Mouse (Mus musculus) heart, embryonic 15.5 days (tissue): ENCODE data around the gene Pnpla3. TPM values are rescaled to one million over a fixed set of nuclear protein-coding genes. Genes with fewer than 3 reads are reported as not detected.
A peak's percentile ranks its signal among the peaks of the same experiment; 100 is the strongest.

ENCODE experiments used
- ATAC-seq: fragments of 200-750 bp; cut with Nextera tagmentation; replicated peaks from 2 replicates; pipeline ENCODE4 v1.8.0; 2017; ENCODE audit warnings: low read depth, moderate TSS enrichment; ENCODE audit not compliant: insufficient number of reproducible peaks, insufficient read depth, low FRiP score
- H3K27ac ChIP-seq: fragments of 300-500 bp; sonication (generic); 2 replicates; pipeline ENCODE4 v1.5.1; 2015; ENCODE audit warnings: mild to moderate bottlenecking, inconsistent platforms
- H3K27me3 ChIP-seq: fragments of 300-500 bp; sonication (generic); 2 replicates; pipeline ENCODE4 v1.6.1; 2015; ENCODE audit warnings: inconsistent platforms
- H3K36me3 ChIP-seq: fragments of 300-500 bp; sonication (generic); 2 replicates; pipeline ENCODE4 v1.6.1; 2015; ENCODE audit warnings: mild to moderate bottlenecking, inconsistent platforms
- H3K4me1 ChIP-seq: fragments of 300-500 bp; sonication (generic); replicated peaks from 2 replicates; pipeline ENCODE4 v1.6.1; 2015; ENCODE audit warnings: inconsistent platforms
- H3K4me2 ChIP-seq: fragments of 300-500 bp; sonication (generic); 2 replicates; pipeline ENCODE4 v1.6.1; 2015; ENCODE audit warnings: inconsistent platforms, mild to moderate bottlenecking, moderate library complexity
- H3K4me3 ChIP-seq: fragments of 300-500 bp; sonication (generic); 2 replicates; pipeline ENCODE4 v1.5.1; 2015; ENCODE audit warnings: mild to moderate bottlenecking, inconsistent platforms
- H3K9ac ChIP-seq: fragments of 300-500 bp; sonication (generic); 2 replicates; pipeline ENCODE4 v1.6.1; 2015; ENCODE audit warnings: mild to moderate bottlenecking, inconsistent platforms
- H3K9me3 ChIP-seq: fragments of 300-500 bp; sonication (generic); replicated peaks from 2 replicates; pipeline ENCODE4 v1.6.1; 2016; ENCODE audit warnings: inconsistent platforms
- WGBS: fragments of 180-500 bp; shearing (Covaris S2); methylation state at CpG from one replicate; pipeline ENCODE4 v1.1.7; 2015; ENCODE audit warnings: mixed read lengths; 5-methylcytosine and 5-hydroxymethylcytosine counted together
- polyA plus RNA-seq: library from polyadenylated mRNA; unstranded; fragments of >200 nt; fragmentation: Nextera tagmentation; extraction: Ambion mirVana; gene quantifications from 2 replicates; pipeline ENCODE4 v1.2.1, GENCODE M21; 2015

Pnpla3 gene
- polyA plus RNA-seq, 1 experiment from 2014 or later: 0.55 TPM

- Histone ChIP-seq H3K27me3 (no peaks in the 10 kb centered on the region), H3K9ac (no peak overlapping the region), H3K9me3 (no peaks in the 10 kb centered on the region), H3K4me2 (0 out of 2 replicates have a peak overlapping the region, but pooled peaks have one; percentile 4), H3K36me3 (peaks cover 14% of the 10 kb centered on the region; the same call in 1 of the 2 replicates), H3K27ac (peak overlapping the region; percentile 74), H3K4me1 (peaks cover 48% of the 10 kb centered on the region), H3K4me3 (no peak overlapping the region)
- WGBS: 11% methylated on average over 9 of the region's 9 CpGs
- ATAC-seq: peak; percentile 56
Observed at GRCm38 (mm10) chr15:84218783-84219271, 51.2 kb downstream of the Pnpla3 start.

GRCm38 (mm10) chr15:84221539-84221938, 53.9 kb downstream of the Pnpla3 start:
- H3K4me2 ChIP-seq: no peak overlapping the region
- no peak overlapping the region for H3K27ac ChIP-seq
- peaks cover 33% of the 10 kb centered on the region for H3K4me1 ChIP-seq
- no peak overlapping the region for H3K9ac ChIP-seq
- WGBS: 59% methylated on average over 5 of the region's 5 CpGs
- no peaks in the 10 kb centered on the region for H3K9me3 ChIP-seq
- ATAC-seq: no peak
- H3K36me3 ChIP-seq: no peaks in the 10 kb centered on the region
- no peaks in the 10 kb centered on the region for H3K27me3 ChIP-seq
- H3K4me3 ChIP-seq: no peak overlapping the region

GRCm38 (mm10) chr15:84223423-84223822, 55.8 kb downstream of the Pnpla3 start:
- H3K4me1 ChIP-seq: peaks cover 24% of the 10 kb centered on the region
- ATAC-seq: no peak
- no peak overlapping the region for H3K4me3 ChIP-seq
- 26% methylated on average over 6 of the region's 6 CpGs for WGBS
- no peaks in the 10 kb centered on the region for H3K27me3 ChIP-seq
- no peak overlapping the region for H3K4me2 ChIP-seq
- H3K27ac ChIP-seq: peak overlapping the region; percentile 46; the same call in 1 of the 2 replicates
- no peaks in the 10 kb centered on the region for H3K9me3 ChIP-seq
- no peaks in the 10 kb centered on the region for H3K36me3 ChIP-seq
- H3K9ac ChIP-seq: no peak overlapping the region

DNA sequence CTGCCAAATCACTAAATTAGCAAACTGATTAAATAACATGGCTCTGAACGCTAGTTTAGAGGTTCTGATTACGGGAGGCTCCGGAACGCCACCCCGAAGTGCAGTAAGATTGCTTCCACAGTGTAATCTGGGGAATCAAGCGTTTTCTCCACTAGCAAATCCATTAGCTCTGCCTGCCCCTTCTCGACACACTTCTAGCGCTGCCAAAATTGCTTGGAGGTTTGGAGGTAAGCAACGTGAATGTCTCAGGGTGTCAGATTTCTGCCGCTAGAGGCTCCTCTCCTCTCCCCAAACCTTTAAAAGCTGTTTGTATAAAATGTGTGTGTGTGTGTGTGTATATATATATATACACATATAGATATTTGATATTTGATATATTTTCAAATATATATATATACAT, 57.1 kb downstream of the Pnpla3 start:
- no peaks in the 10 kb centered on the region for H3K36me3 ChIP-seq
- no peak overlapping the region for H3K27ac ChIP-seq
- H3K9me3 ChIP-seq: no peaks in the 10 kb centered on the region
- 39% methylated on average over 10 of the region's 10 CpGs for WGBS
- no peak overlapping the region for H3K4me2 ChIP-seq
- H3K9ac ChIP-seq: no peak overlapping the region
- no peaks in the 10 kb centered on the region for H3K27me3 ChIP-seq
- H3K4me3 ChIP-seq: no peak overlapping the region
- no peak for ATAC-seq
- peaks cover 15% of the 10 kb centered on the region for H3K4me1 ChIP-seq

DNA sequence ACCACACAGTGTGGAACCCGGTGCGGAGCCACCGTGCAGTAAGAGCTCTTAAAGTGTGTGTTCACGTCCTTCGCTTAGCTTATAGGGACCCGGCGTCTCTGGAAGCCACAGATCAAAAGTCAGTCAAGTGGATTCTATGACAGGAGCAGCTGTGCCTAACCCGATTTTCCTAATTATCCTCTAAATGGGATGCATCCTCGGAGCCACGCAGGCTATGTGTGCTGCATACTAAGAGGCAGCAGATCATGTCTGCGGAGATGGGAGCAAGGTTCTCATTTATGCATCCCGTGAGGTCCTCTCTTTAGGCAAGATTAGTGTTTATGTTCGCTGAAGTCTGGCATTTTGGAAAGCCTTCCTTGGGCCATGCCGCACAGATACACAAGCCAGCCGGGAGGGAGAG, 59.3 kb downstream of the Pnpla3 start:
- no peaks in the 10 kb centered on the region for H3K9me3 ChIP-seq
- H3K4me1 ChIP-seq: peaks cover 27% of the 10 kb centered on the region
- H3K4me3 ChIP-seq: no peak overlapping the region
- no peak overlapping the region for H3K4me2 ChIP-seq
- no peak for ATAC-seq
- H3K36me3 ChIP-seq: no peaks in the 10 kb centered on the region
- no peaks in the 10 kb centered on the region for H3K27me3 ChIP-seq
- H3K27ac ChIP-seq: no peak overlapping the region
- WGBS: 84% methylated on average over 15 of the region's 15 CpGs
- no peak overlapping the region for H3K9ac ChIP-seq

DNA sequence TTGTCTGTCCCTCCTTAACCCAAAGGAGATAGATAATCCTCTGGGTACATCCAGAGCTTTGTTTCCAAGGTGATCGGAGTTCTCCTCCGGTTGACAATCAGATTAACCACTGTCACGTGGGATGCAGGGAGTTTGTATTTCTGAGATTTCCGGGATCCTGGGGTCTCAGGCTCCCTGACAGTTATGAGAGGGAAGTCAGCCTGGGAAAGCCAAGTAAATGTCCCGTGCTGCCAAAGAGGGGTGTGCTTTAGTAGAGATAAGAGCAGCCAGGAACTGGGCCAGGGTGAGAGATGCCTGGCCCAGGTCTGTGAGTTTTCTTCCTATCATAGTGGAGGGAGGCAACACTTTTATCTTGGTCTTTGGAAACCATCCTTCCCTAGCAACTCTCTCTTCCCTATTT, 63.0 kb downstream of the Pnpla3 start:
- 14% methylated on average over 5 of the region's 5 CpGs for WGBS
- H3K4me1 ChIP-seq: peaks cover 28% of the 10 kb centered on the region
- H3K4me2 ChIP-seq: peak overlapping the region; percentile 93
- peak overlapping the region; percentile 82 for H3K4me3 ChIP-seq
- H3K27ac ChIP-seq: peak overlapping the region; percentile 91
- peak; percentile 28; the same call in 1 of the 2 replicates for ATAC-seq
- H3K9ac ChIP-seq: 0 out of 2 replicates have a peak overlapping the region, but pooled peaks have one; percentile 77
- H3K27me3 ChIP-seq: no peaks in the 10 kb centered on the region
- H3K36me3 ChIP-seq: peaks cover 7% of the 10 kb centered on the region; the same call in 1 of the 2 replicates
- no peaks in the 10 kb centered on the region for H3K9me3 ChIP-seq

GRCm38 (mm10) chr15:84231113-84231712, 63.6 kb downstream of the Pnpla3 start:
- 3% methylated on average over 16 of the region's 16 CpGs for WGBS
- Histone ChIP-seq H3K4me3 (peak overlapping the region; percentile 82), H3K4me2 (peak overlapping the region; percentile 93), H3K36me3 (peaks cover 7% of the 10 kb centered on the region; the same call in 1 of the 2 replicates), H3K4me1 (peaks cover 28% of the 10 kb centered on the region), H3K9ac (peak overlapping the region; percentile 77), H3K27ac (peak overlapping the region; percentile 91), H3K9me3 (no peaks in the 10 kb centered on the region), H3K27me3 (no peaks in the 10 kb centered on the region)
- ATAC-seq: peak; percentile 36

DNA sequence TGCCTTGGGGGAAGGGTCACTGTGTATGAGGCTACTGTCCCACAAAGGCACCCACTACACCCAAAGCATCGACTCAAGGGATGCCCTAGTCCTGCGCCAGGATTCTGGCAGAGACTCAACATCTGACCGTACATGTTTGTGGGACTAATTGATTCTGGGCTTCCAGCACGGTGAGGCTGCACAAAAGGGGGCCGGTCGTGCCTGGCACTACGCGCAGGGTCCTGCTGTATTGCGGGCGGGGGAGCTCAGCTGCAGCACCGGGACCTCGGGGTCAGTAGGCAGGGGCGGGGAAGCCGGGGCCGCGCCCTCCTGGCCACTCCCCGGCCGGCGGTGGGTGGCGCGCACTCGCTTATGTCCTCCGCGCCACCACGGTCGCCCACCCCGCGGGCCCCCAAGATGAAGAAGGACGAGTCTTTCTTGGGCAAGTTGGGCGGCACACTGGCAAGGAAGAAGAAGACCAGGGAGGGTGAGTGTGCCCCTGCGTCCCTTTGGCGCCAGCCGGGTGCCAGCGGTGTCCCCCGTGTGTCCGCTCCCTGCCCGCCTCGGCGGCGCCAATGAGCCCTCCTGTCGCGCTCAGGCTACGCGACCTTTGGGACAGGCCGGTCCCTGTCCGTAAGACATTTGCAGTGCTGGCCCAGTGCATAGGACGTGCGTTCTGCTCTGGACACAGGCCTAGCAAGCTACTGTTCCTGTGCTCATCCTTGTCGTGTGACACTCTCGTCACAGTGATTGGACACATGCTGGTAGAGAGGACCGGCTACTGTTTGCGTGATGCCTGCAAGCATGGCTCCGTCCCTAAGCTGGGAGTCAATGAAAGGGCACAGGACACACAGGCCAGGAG, 64.3 kb downstream of the Pnpla3 start, which contains the start of gene Parvb:
TSS of gene Parvb (plus strand) at position 323 of the 841 bp plus-strand sequence.
- ATAC-seq: peak; percentile 76
- H3K27ac ChIP-seq: peak within 1 kb of the TSS; percentile 91
- under 1% methylated on average over 50 of the region's 53 CpGs for WGBS
- H3K9me3 ChIP-seq: no peaks in the 10 kb centered on the region
- H3K27me3 ChIP-seq: no peaks in the 10 kb centered on the region
- peaks cover 7% of the 10 kb centered on the region; the same call in 1 of the 2 replicates for H3K36me3 ChIP-seq
- peak within 1 kb of the TSS; percentile 82 for H3K4me3 ChIP-seq
- peaks cover 28% of the 10 kb centered on the region for H3K4me1 ChIP-seq
- H3K4me2 ChIP-seq: peak within 1 kb of the TSS; percentile 93
- H3K9ac ChIP-seq: peak within 1 kb of the TSS; percentile 77

DNA sequence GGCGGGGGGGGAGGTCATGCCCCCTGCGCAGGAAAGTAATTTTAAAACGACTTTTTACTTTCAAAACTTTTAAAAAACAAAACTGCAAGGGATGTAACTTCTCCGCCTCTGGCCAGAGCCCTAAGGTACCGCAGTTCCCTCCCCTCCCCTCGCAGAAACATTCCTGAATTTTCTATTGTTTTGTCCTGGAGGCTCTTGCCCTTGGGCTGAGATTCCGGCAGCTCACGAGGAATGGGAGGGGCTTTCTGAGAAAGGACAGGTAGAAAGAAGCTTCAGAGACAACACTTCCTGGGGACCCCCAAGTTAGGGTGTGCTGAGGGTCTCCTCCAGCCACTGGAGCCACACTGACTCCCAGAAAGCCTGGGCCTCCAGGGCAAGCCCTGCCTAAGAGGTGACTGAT, 65.0 kb downstream of the Pnpla3 start:
- peak overlapping the region; percentile 82 for H3K4me3 ChIP-seq
- no peak for ATAC-seq
- peak overlapping the region; percentile 91 for H3K27ac ChIP-seq
- H3K4me2 ChIP-seq: peak overlapping the region; percentile 93
- peak overlapping the region; percentile 77 for H3K9ac ChIP-seq
- H3K27me3 ChIP-seq: no peaks in the 10 kb centered on the region
- no peaks in the 10 kb centered on the region for H3K9me3 ChIP-seq
- H3K4me1 ChIP-seq: peaks cover 28% of the 10 kb centered on the region
- WGBS: 19% methylated on average over 8 of the region's 8 CpGs
- peaks cover 7% of the 10 kb centered on the region; the same call in 1 of the 2 replicates for H3K36me3 ChIP-seq

DNA sequence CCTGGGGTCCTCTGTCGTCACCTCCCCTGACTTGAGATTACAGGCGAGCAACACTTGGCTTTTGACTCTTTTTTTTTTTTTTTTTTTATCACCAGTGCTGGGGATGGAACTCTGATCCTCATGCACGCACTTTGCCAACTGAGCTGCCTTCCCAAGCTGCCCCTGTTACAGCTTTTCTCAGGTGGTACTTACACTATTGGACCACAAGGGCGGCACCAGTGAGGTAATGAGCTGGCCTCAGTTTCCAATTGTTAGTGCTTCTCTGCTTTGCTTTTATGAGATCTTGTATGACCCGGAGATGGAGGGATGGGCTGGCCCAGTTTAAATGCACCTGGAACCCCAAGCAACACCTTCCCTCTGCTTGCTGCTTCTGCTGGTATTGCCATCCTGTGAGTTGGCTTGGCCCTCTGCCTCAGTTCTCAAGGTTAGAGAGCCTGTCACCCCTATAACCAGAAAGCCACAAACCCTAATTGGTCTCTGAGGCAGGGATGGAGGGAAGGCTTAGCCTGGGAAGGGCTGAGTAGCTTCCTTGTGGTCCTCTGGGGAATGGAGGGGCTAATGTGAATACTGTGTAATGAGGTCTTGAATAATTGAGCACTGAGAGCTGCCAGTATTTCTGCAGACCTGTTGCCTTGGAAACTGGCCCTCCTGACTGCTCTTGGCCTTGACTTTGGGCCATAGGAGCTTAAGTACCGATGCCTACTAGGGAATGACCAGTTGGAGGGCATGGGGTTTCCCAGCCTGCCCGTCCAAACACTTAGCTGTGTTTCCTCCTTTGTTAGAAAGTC, 67.4 kb downstream of the Pnpla3 start:
- Histone ChIP-seq H3K4me3 (no peak overlapping the region), H3K36me3 (peaks cover 7% of the 10 kb centered on the region; the same call in 1 of the 2 replicates), H3K27ac (peak overlapping the region; percentile 55), H3K4me1 (peaks cover 41% of the 10 kb centered on the region), H3K9me3 (no peaks in the 10 kb centered on the region), H3K4me2 (no peak overlapping the region), H3K9ac (no peak overlapping the region), H3K27me3 (no peaks in the 10 kb centered on the region)
- no peak for ATAC-seq
- WGBS: 73% methylated on average over 7 of the region's 7 CpGs
